Mouse (Mus musculus) MEL (cell line): ENCODE measurements around the gene Fgb. TPM values are rescaled to one million over a fixed set of nuclear protein-coding genes. Genes with fewer than 3 reads are reported as not detected.

Source experiments
- DNase-seq: peaks from one replicate; pipeline ENCODE4 v3.0.0; 2011; ENCODE audit warnings: low read depth, low spot score
- H3K27ac ChIP-seq: 2 replicates; pipeline ENCODE4 v1.5.1; 2012; ENCODE audit warnings: low read depth, mild to moderate bottlenecking, control low read depth, low read length, moderate library complexity; ENCODE audit not compliant: control insufficient read depth
- H3K27me3 ChIP-seq, 2 experiments: fragments of 150-350 bp in 1 of 2; sonication (generic) in 1 of 2; 2 replicates each; pipeline ENCODE4 v1.6.1; 2012; ENCODE audit warnings: low read length in 2 of 2, mild to moderate bottlenecking in 2 of 2, improper control_type of control experiment in 1 of 2, moderate library complexity in 1 of 2; ENCODE audit not compliant: insufficient read depth in 2 of 2, control insufficient read depth in 1 of 2
- H3K36me3 ChIP-seq, 2 experiments: 2 replicates each; pipeline ENCODE4 v1.6.1; 2012 to 2014; ENCODE audit warnings: low read length in 2 of 2, improper control_type of control experiment in 1 of 2, inconsistent platforms in 1 of 2, mild to moderate bottlenecking in 1 of 2; ENCODE audit not compliant: insufficient read depth in 2 of 2, control insufficient read depth in 1 of 2
- H3K4me1 ChIP-seq, 2 experiments: fragments of 150-350 bp in 1 of 2; sonication (generic) in 1 of 2; 2 replicates each; pipeline ENCODE4 v1.6.1; 2012; ENCODE audit warnings: low read length in 2 of 2, improper control_type of control experiment in 1 of 2, mild to moderate bottlenecking in 1 of 2; ENCODE audit not compliant: insufficient read depth in 2 of 2, control insufficient read depth in 1 of 2
- H3K4me3 ChIP-seq, 2 experiments: fragments of 150-350 bp in 1 of 2; sonication (generic) in 1 of 2; 2 replicates each; pipeline ENCODE4 v1.5.1; 2012; ENCODE audit warnings: low read depth in 2 of 2, low read length in 2 of 2, mild to moderate bottlenecking in 2 of 2, moderate library complexity in 2 of 2, control low read depth in 1 of 2, improper control_type of control experiment in 1 of 2; ENCODE audit not compliant: control insufficient read depth in 1 of 2, insufficient read depth in 1 of 2
- H3K79me2 ChIP-seq: 2 replicates; pipeline ENCODE4 v1.6.1; 2012; ENCODE audit warnings: mild to moderate bottlenecking, low read length, moderate library complexity; ENCODE audit not compliant: control insufficient read depth, poor library complexity, insufficient read depth
- H3K9ac ChIP-seq: 2 replicates; pipeline ENCODE4 v1.6.1; 2012; ENCODE audit warnings: low read depth, mild to moderate bottlenecking, control low read depth, low read length, moderate library complexity; ENCODE audit not compliant: control insufficient read depth, poor library complexity, severe bottlenecking
- H3K9me3 ChIP-seq: fragments of 150-350 bp; sonication (generic); replicated peaks from 2 replicates; pipeline ENCODE4 v1.6.1; 2012; ENCODE audit warnings: mild to moderate bottlenecking, low read length, improper control_type of control experiment, moderate library complexity; ENCODE audit not compliant: insufficient read depth
- CHD1 ChIP-seq: IDR thresholded peaks from 2 replicates; pipeline ENCODE4 v1.6.1; 2012; ENCODE audit warnings: low read depth, mild to moderate bottlenecking, inconsistent platforms, low read length, improper control_type of control experiment
- CHD2 ChIP-seq: IDR thresholded peaks from 2 replicates; pipeline ENCODE4 v1.6.1; 2011; ENCODE audit warnings: low read length, improper control_type of control experiment
- ETS1 ChIP-seq: IDR thresholded peaks from 2 replicates; pipeline ENCODE4 v1.6.1; 2012; ENCODE audit warnings: low read depth, mild to moderate bottlenecking, inconsistent platforms, low read length, improper control_type of control experiment, moderate library complexity
- GABPA ChIP-seq: IDR thresholded peaks from 2 replicates; pipeline ENCODE4 v1.6.1; 2012; ENCODE audit warnings: low read depth, mild to moderate bottlenecking, inconsistent platforms, low read length, improper control_type of control experiment, moderate library complexity
- GATA1 ChIP-seq: IDR thresholded peaks from 2 replicates; pipeline ENCODE4 v1.6.1; 2011; ENCODE audit warnings: low read depth, low read length, improper control_type of control experiment
- JUND ChIP-seq: IDR thresholded peaks from 2 replicates; pipeline ENCODE4 v1.6.1; 2011; ENCODE audit warnings: low read depth, mild to moderate bottlenecking, improper control_type of control experiment, low read length
- MAFK ChIP-seq: IDR thresholded peaks from 2 replicates; pipeline ENCODE4 v1.6.1; 2011; ENCODE audit warnings: low read depth, mild to moderate bottlenecking, low read length, improper control_type of control experiment, borderline replicate concordance
- MAX ChIP-seq: IDR thresholded peaks from 2 replicates; pipeline ENCODE4 v1.6.1; 2011; ENCODE audit warnings: low read length, improper control_type of control experiment
- MAZ ChIP-seq: IDR thresholded peaks from 2 replicates; pipeline ENCODE4 v1.6.1; 2012; ENCODE audit warnings: low read depth, mild to moderate bottlenecking, inconsistent platforms, low read length, improper control_type of control experiment
- MEF2A ChIP-seq: IDR thresholded peaks from 2 replicates; pipeline ENCODE4 v1.6.1; 2014; ENCODE audit warnings: low read depth, mild to moderate bottlenecking, inconsistent platforms, low read length, improper control_type of control experiment; ENCODE audit not compliant: poor library complexity, insufficient replicate concordance, severe bottlenecking; ENCODE audit errors: extremely low read depth
- MXI1 ChIP-seq: IDR thresholded peaks from 2 replicates; pipeline ENCODE4 v1.6.1; 2011; ENCODE audit warnings: mild to moderate bottlenecking, low read depth, low read length, improper control_type of control experiment
- MYC ChIP-seq: IDR thresholded peaks from 2 replicates; pipeline ENCODE4 v1.6.1; 2011; ENCODE audit warnings: low read depth, mild to moderate bottlenecking, low read length, improper control_type of control experiment, moderate library complexity
- NRF1 ChIP-seq: IDR thresholded peaks from 2 replicates; pipeline ENCODE4 v1.6.1; 2014; ENCODE audit warnings: low read depth, mild to moderate bottlenecking, inconsistent platforms, low read length, improper control_type of control experiment, moderate library complexity; ENCODE audit not compliant: poor library complexity, insufficient read depth, severe bottlenecking
- POLR2AphosphoS2 ChIP-seq: IDR thresholded peaks from 2 replicates; pipeline ENCODE4 v1.6.1; 2011; ENCODE audit warnings: low read length, improper control_type of control experiment
- POLR2AphosphoS5 ChIP-seq: IDR thresholded peaks from 2 replicates; pipeline ENCODE4 v1.6.1; 2012; ENCODE audit warnings: low read depth, borderline replicate concordance, mild to moderate bottlenecking, inconsistent platforms, low read length, moderate library complexity, mixed read lengths
- RAD21 ChIP-seq: IDR thresholded peaks from 2 replicates; pipeline ENCODE4 v1.6.1; 2011; ENCODE audit warnings: mild to moderate bottlenecking, low read depth, low read length, improper control_type of control experiment
- RCOR1 ChIP-seq: IDR thresholded peaks from 2 replicates; pipeline ENCODE4 v1.6.1; 2012; ENCODE audit warnings: low read depth, mild to moderate bottlenecking, inconsistent platforms, low read length, improper control_type of control experiment
- SIN3A ChIP-seq: IDR thresholded peaks from 2 replicates; pipeline ENCODE4 v1.6.1; 2012; ENCODE audit warnings: low read length, improper control_type of control experiment, inconsistent platforms
- SMC3 ChIP-seq: IDR thresholded peaks from 2 replicates; pipeline ENCODE4 v1.6.1; 2011; ENCODE audit warnings: low read depth, low read length, improper control_type of control experiment
- TCF12 ChIP-seq: IDR thresholded peaks from 2 replicates; pipeline ENCODE4 v1.6.1; 2014; ENCODE audit warnings: low read depth, mild to moderate bottlenecking, inconsistent platforms, low read length, improper control_type of control experiment, moderate library complexity
- ZMIZ1 ChIP-seq: IDR thresholded peaks from 2 replicates; pipeline ENCODE4 v1.6.1; 2012; ENCODE audit warnings: low read depth, mild to moderate bottlenecking, inconsistent platforms, low read length, improper control_type of control experiment, moderate library complexity
- polyA plus RNA-seq, 2 experiments: library from polyadenylated mRNA; stranded (reverse) in 1 of 2; unstranded in 1 of 2; fragments of >175 nt in 1 of 2; fragments of >200 nt in 1 of 2; gene quantifications; 2 replicates each; pipeline versions ENCODE4 v1.2.1 to v1.2.4; 2012; ENCODE audit warnings: low replicate concordance in 2 of 2, low read depth in 1 of 2; ENCODE audit not compliant: insufficient read length in 2 of 2, insufficient read depth in 1 of 2, missing spikeins in 1 of 2
- total RNA-seq: library from RNA; depleted of rRNA; stranded (reverse); fragments of 300-350 nt; gene quantifications from 2 replicates; pipeline ENCODE4 v1.2.3, GENCODE M21; 2012

Fgb gene
- total and polyA plus RNA-seq, 3 experiments: not detected

DNA sequence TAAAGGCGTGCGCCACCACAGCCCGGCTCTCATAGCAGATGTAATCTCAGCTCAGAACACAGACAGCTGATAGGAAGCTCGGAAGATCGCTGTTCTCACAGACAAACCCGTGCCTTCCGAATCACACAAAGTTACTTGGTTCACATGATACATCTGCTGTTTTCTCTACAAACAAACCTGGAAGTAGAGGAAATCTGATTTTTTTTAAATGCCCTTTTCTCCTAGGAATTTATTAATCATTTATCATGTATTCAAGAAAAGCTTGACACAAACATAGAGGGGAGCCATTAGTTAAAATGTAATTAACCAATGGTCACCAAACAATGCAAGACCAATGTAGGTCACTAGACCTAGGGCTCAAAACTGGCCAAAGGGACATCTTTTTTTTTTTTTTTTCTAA is 44.9 kb downstream of the Fgb start:
- no peaks in the 10 kb centered on the region for H3K79me2 ChIP-seq
- no peak overlapping the region for H3K27ac ChIP-seq
- H3K27me3 ChIP-seq: no peaks in the 10 kb centered on the region; a peak in 1 of 4 replicates
- no peak overlapping the region for H3K9ac ChIP-seq
- H3K4me3 ChIP-seq: no peak overlapping the region
- H3K9me3 ChIP-seq: no peaks in the 10 kb centered on the region
- H3K36me3 ChIP-seq: no peaks in the 10 kb centered on the region
- H3K4me1 ChIP-seq: no peaks in the 10 kb centered on the region
- no peak for TF ChIP-seq MXI1
- TF ChIP-seq RCOR1: no peak
- TF ChIP-seq SIN3A: no peak
- TF ChIP-seq NRF1: no peak
- no peak for TF ChIP-seq MYC
- TF ChIP-seq POLR2AphosphoS5: no peak
- no peak for DNase-seq

DNA sequence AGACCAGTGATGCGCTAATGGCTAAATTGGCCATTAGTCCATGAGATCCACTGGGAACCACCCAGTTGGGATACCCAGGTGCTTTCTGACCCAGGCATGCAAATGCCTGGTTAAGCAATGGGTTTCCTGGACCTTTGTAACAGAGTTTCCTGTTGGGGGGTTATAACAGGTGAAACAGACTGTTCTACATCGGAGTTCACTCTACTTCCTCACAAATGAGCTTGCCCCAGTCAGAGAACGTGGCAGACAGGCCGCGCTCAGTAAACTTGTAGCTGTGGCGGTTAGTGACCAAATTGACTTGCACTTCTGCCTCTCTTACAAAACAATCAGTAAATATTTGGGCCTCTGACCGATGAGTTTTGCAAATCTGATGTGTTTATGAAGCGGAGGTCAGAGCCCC is 46.6 kb downstream of the Fgb start:
- H3K9me3 ChIP-seq: no peaks in the 10 kb centered on the region
- no peak for DNase-seq
- no peaks in the 10 kb centered on the region for H3K36me3 ChIP-seq
- TF ChIP-seq MAZ: no peak
- TF ChIP-seq SIN3A: no peak
- TF ChIP-seq CHD1: no peak
- no peak for TF ChIP-seq GATA1
- TF ChIP-seq CHD2: no peak
- no peak for TF ChIP-seq GABPA
- no peak for TF ChIP-seq SMC3
- no peak for TF ChIP-seq POLR2AphosphoS2
- TF ChIP-seq TCF12: no peak
- TF ChIP-seq ETS1: no peak
- TF ChIP-seq RCOR1: no peak
- no peak for TF ChIP-seq ZMIZ1
- no peak for TF ChIP-seq MAFK
- TF ChIP-seq RAD21: no peak
- no peak for TF ChIP-seq MEF2A
- TF ChIP-seq MAX: no peak
- no peak for TF ChIP-seq JUND
- TF ChIP-seq POLR2AphosphoS5: no peak
- TF ChIP-seq, all 39 proteins: peak for 0
- no peak overlapping the region for H3K27ac ChIP-seq
- H3K4me3 ChIP-seq: no peak overlapping the region
- no peak overlapping the region for H3K9ac ChIP-seq
- no peaks in the 10 kb centered on the region for H3K4me1 ChIP-seq
- no peaks in the 10 kb centered on the region for H3K79me2 ChIP-seq
- no peaks in the 10 kb centered on the region; a peak in 1 of 4 replicates for H3K27me3 ChIP-seq
